Mouse (Mus musculus) embryonic facial prominence, embryonic 10.5 days (tissue): Measurements from ENCODE around the gene Igsf8. TPM values are rescaled to one million over a fixed set of nuclear protein-coding genes. Genes with fewer than 3 reads are reported as not detected.
"Not testable (repeated sequence)": the region's sequence is repeated elsewhere in the genome, so short reads cannot be mapped to it uniquely, and the experiment has no call there.

Experiments used
- DNase-seq: peaks from one replicate; pipeline ENCODE4 v3.0.0-alpha.2; 2017; ENCODE audit warnings: low spot score
- H3K27ac ChIP-seq: fragments of 300-500 bp; sonication (generic); replicated peaks from 2 replicates; pipeline ENCODE4 v1.5.1; 2016; ENCODE audit warnings: mild to moderate bottlenecking
- H3K27me3 ChIP-seq: fragments of 300-500 bp; sonication (generic); replicated peaks from 2 replicates; pipeline ENCODE4 v1.6.1; 2016; ENCODE audit warnings: low read depth, mild to moderate bottlenecking; ENCODE audit not compliant: poor library complexity, severe bottlenecking
- H3K36me3 ChIP-seq: fragments of 300-500 bp; sonication (generic); replicated peaks from 2 replicates; pipeline ENCODE4 v1.6.1; 2016; ENCODE audit warnings: mild to moderate bottlenecking, moderate library complexity
- H3K4me1 ChIP-seq: fragments of 300-500 bp; sonication (generic); 2 replicates; pipeline ENCODE4 v1.6.1; 2016
- H3K4me3 ChIP-seq: fragments of 300-500 bp; sonication (generic); 2 replicates; pipeline ENCODE4 v1.5.1; 2016; ENCODE audit warnings: mild to moderate bottlenecking, moderate library complexity
- H3K9me3 ChIP-seq: fragments of 300-500 bp; sonication (generic); 2 replicates; pipeline ENCODE4 v1.6.1; 2016; ENCODE audit warnings: mild to moderate bottlenecking
- WGBS: fragments of 180-500 bp; shearing (Covaris S2); methylation state at CpG from one replicate; pipeline ENCODE4 v1.1.7; 2016; 5-methylcytosine and 5-hydroxymethylcytosine counted together
- polyA plus RNA-seq: library from polyadenylated mRNA; unstranded; fragments of >200 nt; fragmentation: Nextera tagmentation; extraction: Ambion mirVana; gene quantifications from 2 replicates; pipeline ENCODE4 v1.2.1, GENCODE M21; 2016

Igsf8 gene
- polyA plus RNA-seq, 1 experiment from 2014 or later: 33.7 TPM

- Histone ChIP-seq H3K36me3 (no peaks in the 10 kb centered on the region), H3K27me3 (peaks cover 40% of the 10 kb centered on the region), H3K4me1 (peaks cover 18% of the 10 kb centered on the region), H3K4me3 (no peak overlapping the region), H3K9me3 (no peaks in the 10 kb centered on the region), H3K27ac (no peak overlapping the region)
- no peak for DNase-seq
- WGBS: 56% methylated on average over 6 of the region's 6 CpGs
Measured at GRCm38 (mm10) chr1:172240945-172241708, 20.3 kb upstream of the Igsf8 start.

- no peak overlapping the region for H3K27ac ChIP-seq
- 48% methylated on average over 2 of the region's 2 CpGs for WGBS
- H3K4me3 ChIP-seq: no peak overlapping the region
- peaks cover 18% of the 10 kb centered on the region for H3K4me1 ChIP-seq
- peaks cover 46% of the 10 kb centered on the region for H3K27me3 ChIP-seq
- no peaks in the 10 kb centered on the region for H3K36me3 ChIP-seq
- no peak for DNase-seq
- H3K9me3 ChIP-seq: no peaks in the 10 kb centered on the region
Measured at GRCm38 (mm10) chr1:172242401-172242800, 19.0 kb upstream of the Igsf8 start.

- Histone ChIP-seq H3K4me1 (peaks cover 18% of the 10 kb centered on the region), H3K4me3 (0 out of 2 replicates have a peak overlapping the region, but pooled peaks have one; percentile 6), H3K36me3 (no peaks in the 10 kb centered on the region), H3K27me3 (peaks cover 46% of the 10 kb centered on the region), H3K9me3 (no peaks in the 10 kb centered on the region), H3K27ac (no peak overlapping the region)
- 26% methylated on average over 16 of the region's 16 CpGs for WGBS
- peak; percentile 41 for DNase-seq
Measured at GRCm38 (mm10) chr1:172243547-172244205, 17.8 kb upstream of the Igsf8 start.

- 36% methylated on average over 23 of the region's 23 CpGs for WGBS
- peak overlapping the region; percentile 8; the same call in 1 of the 2 replicates for H3K4me3 ChIP-seq
- not testable (repeated sequence) for H3K36me3 ChIP-seq, DNase-seq, H3K27ac ChIP-seq, H3K9me3 ChIP-seq
- peaks cover 46% of the 10 kb centered on the region for H3K27me3 ChIP-seq
- peaks cover 18% of the 10 kb centered on the region for H3K4me1 ChIP-seq
Measured at GRCm38 (mm10) chr1:172244645-172245044, 16.8 kb upstream of the Igsf8 start.

GRCm38 (mm10) chr1:172247216-172247615 is 14.2 kb upstream of the Igsf8 start:
- 73% methylated on average over 4 of the region's 4 CpGs for WGBS
- Histone ChIP-seq H3K4me1 (peaks cover 11% of the 10 kb centered on the region; the same call in 1 of the 2 replicates), H3K4me3 (no peak overlapping the region), H3K27ac (no peak overlapping the region), H3K36me3 (no peaks in the 10 kb centered on the region), H3K27me3 (peaks cover 45% of the 10 kb centered on the region), H3K9me3 (no peaks in the 10 kb centered on the region)
- DNase-seq: no peak

GRCm38 (mm10) chr1:172247679-172248078 is 13.8 kb upstream of the Igsf8 start:
- Histone ChIP-seq H3K27ac (no peak overlapping the region), H3K4me3 (no peak overlapping the region), H3K27me3 (peaks cover 40% of the 10 kb centered on the region), H3K36me3 (no peaks in the 10 kb centered on the region), H3K4me1 (peaks cover 6% of the 10 kb centered on the region; the same call in 1 of the 2 replicates), H3K9me3 (no peaks in the 10 kb centered on the region)
- DNase-seq: peak; percentile 54
- WGBS: 42% methylated on average over 2 of the region's 2 CpGs

- DNase-seq: no peak
- 90% methylated on average over 6 of the region's 6 CpGs for WGBS
- no peak within 1 kb of the TSS for H3K27ac ChIP-seq
- H3K27me3 ChIP-seq: no peaks in the 10 kb centered on the region
- no peaks in the 10 kb centered on the region for H3K36me3 ChIP-seq
- H3K9me3 ChIP-seq: no peaks in the 10 kb centered on the region
- H3K4me1 ChIP-seq: no peaks in the 10 kb centered on the region
- H3K4me3 ChIP-seq: no peak within 1 kb of the TSS
Measured at GRCm38 (mm10) chr1:172258314-172258713, 3.1 kb upstream of the Igsf8 start, which contains the start of gene Atp1a4. Atp1a4 (minus strand) TSS chr1:172258414.

- Histone ChIP-seq H3K9me3 (no peaks in the 10 kb centered on the region), H3K27me3 (no peaks in the 10 kb centered on the region), H3K27ac (no peak overlapping the region), H3K4me3 (no peak overlapping the region), H3K4me1 (peaks cover 12% of the 10 kb centered on the region), H3K36me3 (no peaks in the 10 kb centered on the region)
- no peak for DNase-seq
- 87% methylated on average over 3 of the region's 3 CpGs for WGBS
Measured at GRCm38 (mm10) chr1:172271208-172271607, 9.8 kb downstream of the Igsf8 start.

- DNase-seq: no peak
- H3K9me3 ChIP-seq: no peaks in the 10 kb centered on the region
- 75% methylated on average over 10 of the region's 10 CpGs for WGBS
- H3K4me3 ChIP-seq: no peak overlapping the region
- H3K36me3 ChIP-seq: no peaks in the 10 kb centered on the region
- H3K27me3 ChIP-seq: no peaks in the 10 kb centered on the region
- H3K4me1 ChIP-seq: peaks cover 12% of the 10 kb centered on the region
- H3K27ac ChIP-seq: no peak overlapping the region
Measured at GRCm38 (mm10) chr1:172271765-172272164, 10.3 kb downstream of the Igsf8 start.

- no peak overlapping the region for H3K4me3 ChIP-seq
- H3K27me3 ChIP-seq: no peaks in the 10 kb centered on the region
- H3K9me3 ChIP-seq: no peaks in the 10 kb centered on the region
- no peak for DNase-seq
- H3K36me3 ChIP-seq: no peaks in the 10 kb centered on the region
- peaks cover 12% of the 10 kb centered on the region for H3K4me1 ChIP-seq
- 87% methylated on average over 6 of the region's 6 CpGs for WGBS
- H3K27ac ChIP-seq: no peak overlapping the region
Measured at GRCm38 (mm10) chr1:172273386-172273785, 11.9 kb downstream of the Igsf8 start.

- Histone ChIP-seq H3K9me3 (no peaks in the 10 kb centered on the region), H3K27ac (no peak overlapping the region; the same call in 1 of the 2 replicates), H3K4me3 (no peak overlapping the region), H3K36me3 (no peaks in the 10 kb centered on the region), H3K4me1 (peaks cover 12% of the 10 kb centered on the region), H3K27me3 (no peaks in the 10 kb centered on the region)
- 40% methylated on average over 5 of the region's 5 CpGs for WGBS
- DNase-seq: no peak
Measured at GRCm38 (mm10) chr1:172274116-172274515, 12.7 kb downstream of the Igsf8 start.

GRCm38 (mm10) chr1:172274547-172274946 is 13.1 kb downstream of the Igsf8 start:
- no peak for DNase-seq
- Histone ChIP-seq H3K4me1 (peaks cover 12% of the 10 kb centered on the region), H3K27ac (no peak overlapping the region; the same call in 1 of the 2 replicates), H3K27me3 (no peaks in the 10 kb centered on the region), H3K9me3 (no peaks in the 10 kb centered on the region), H3K36me3 (no peaks in the 10 kb centered on the region), H3K4me3 (no peak overlapping the region)
- WGBS: 75% methylated on average over 5 of the region's 5 CpGs

GRCm38 (mm10) chr1:172277172-172277571 is 15.7 kb downstream of the Igsf8 start:
- WGBS: 84% methylated on average over 3 of the region's 3 CpGs
- no peak overlapping the region for H3K4me3 ChIP-seq
- H3K27ac ChIP-seq: no peak overlapping the region
- DNase-seq: no peak
- H3K27me3 ChIP-seq: no peaks in the 10 kb centered on the region
- H3K9me3 ChIP-seq: no peaks in the 10 kb centered on the region
- H3K36me3 ChIP-seq: no peaks in the 10 kb centered on the region
- peaks cover 9% of the 10 kb centered on the region for H3K4me1 ChIP-seq
